Mouse (Mus musculus) fat pad, adult 2 months (tissue): ENCODE results near the gene Vamp1.
A peak's percentile ranks its signal among the peaks of the same experiment; 100 is the strongest.

Experiments
- DNase-seq: peaks from one replicate; pipeline ENCODE4 v3.0.0-alpha.2; 2011; ENCODE audit warnings: low read depth, low spot score; ENCODE audit errors: extremely low read depth

Gene Vamp1

DNA sequence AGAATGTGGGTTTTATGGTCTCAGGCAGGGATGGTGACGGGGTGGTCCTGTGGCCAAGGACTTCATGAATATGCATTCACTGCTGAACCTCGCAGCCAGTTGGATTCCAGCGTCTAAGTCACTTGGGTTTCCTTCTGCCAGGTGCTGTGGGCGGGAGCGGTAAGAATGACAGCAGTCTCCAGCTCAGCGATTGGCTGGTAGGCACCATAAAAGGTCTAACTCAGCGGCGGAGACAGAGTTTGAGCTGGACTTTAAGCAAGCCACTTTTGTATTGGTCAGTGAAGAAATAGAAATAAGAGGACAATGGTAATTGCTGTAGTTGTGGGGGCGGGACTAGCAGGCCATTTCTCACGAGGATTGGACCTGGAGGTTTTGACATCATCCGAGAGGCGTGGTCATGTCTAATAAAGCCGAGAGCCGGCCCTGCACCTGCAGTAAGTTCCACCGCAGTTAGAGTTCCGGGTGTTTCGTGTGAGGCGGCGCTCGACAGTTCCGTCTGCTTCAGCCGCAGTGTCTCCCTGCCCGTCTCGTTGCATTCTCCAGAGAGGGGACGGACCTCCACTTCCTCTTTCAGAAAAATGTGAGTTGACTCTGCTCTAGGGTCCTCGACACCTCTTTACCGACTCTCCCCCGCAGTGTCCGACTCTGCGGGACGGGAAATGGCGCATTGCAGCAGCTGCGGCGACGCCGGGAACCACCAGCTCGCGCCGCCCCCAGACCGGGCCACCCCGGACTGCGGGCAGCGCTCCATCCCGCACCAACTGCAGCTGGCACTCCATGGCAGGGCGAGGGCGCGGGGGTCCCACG is at the start of gene Vamp1:
TSS of gene Vamp1 (plus strand) at position 404 of the 807 bp plus-strand sequence.
- peak; percentile 92 for DNase-seq

DNA sequence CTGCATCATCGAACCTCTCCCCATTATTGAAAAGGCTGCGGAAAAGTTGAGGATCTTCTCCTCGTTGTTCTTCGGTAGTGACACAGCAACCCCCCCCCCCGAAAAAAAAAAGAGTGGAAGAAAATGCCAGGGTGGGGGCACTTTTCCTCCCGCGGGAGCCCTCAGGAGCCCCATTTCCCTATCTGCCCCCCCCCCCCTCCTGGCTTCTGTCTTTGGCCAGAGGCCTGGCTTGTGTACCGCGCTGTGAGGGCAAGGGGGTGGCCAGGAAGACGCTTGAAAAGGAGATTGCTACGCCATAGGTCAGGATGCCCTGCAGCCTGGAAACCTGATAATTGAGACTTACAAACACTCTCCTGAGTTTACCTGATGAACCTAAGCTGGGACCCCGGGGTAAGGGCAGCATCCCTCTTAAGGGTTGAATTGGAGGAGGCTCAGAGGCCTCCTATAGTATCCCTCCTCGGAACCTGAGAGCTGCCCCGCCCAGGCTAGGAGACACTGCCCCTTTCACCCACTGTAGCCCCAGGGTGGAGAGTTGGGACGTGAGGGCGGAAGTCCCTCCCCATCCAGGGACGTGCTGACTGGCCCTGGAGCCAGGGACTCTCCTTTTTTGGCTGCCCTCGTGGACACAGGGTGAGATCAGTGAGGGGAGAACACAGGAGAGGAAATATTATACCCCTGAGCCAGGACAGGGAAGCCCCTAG is 49.1 kb upstream of the Vamp1 start, which contains the start of gene Gapdh:
TSS of gene Gapdh (minus strand) at position 417 of the 701 bp plus-strand sequence.
- DNase-seq = no peak

DNA sequence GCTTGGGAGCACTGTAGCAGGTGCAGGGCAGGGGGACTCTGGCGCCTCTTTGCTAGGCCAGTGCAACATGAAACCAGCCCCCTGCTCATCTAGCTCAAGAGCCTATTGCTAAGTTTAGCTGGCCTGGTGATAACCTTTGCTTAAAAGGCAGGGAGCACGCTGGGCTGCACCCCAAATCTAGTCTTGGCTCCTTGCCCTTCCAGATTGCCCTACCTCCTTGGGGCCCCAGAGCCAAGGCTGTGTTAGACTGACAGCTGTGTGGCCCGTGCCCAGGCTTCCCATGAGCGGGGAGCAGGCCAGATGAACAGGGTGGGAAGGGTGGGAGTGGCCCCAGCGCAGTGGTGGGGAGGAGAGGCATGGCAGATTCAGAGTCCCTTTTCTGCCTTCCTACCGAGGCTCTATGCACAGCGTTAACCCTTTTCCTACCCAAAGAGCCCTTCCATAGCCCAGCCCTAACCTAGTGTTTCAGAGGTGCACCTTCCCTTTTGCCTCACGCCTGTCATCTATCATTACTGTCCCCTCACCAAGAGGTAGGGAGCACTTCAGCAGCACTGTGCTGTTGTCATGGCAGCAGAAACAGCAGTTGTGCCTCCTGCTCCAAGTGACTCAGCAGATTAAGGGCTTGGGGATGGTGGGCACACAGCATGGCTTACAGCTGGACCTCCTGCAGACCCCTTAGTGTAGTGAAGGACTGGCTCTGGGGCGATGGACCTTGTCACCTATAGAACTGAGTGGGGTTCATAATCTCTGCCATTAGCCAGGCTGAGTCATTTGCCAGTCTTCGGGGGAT is 48.3 kb upstream of the Vamp1 start:
- DNase-seq = no peak

DNA sequence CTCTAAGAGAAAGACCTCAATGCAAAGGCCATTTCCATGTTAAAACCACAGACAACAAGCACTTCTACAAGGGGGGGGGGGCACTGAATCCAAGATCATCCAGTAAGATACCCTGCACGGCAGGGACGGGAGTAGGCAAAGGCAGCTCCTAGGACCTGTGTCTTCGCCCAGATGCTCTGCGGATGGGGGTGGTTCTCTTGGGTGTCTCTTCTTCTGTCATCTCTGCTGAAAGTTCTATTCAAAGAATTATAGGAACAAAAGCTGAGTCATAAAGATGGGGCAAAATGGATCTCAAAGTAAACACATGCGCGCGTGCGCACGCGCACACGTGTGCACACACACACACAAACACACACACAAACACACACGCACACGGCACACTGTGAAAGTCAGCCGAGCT is 47.3 kb upstream of the Vamp1 start:
- DNase-seq = no peak

DNA sequence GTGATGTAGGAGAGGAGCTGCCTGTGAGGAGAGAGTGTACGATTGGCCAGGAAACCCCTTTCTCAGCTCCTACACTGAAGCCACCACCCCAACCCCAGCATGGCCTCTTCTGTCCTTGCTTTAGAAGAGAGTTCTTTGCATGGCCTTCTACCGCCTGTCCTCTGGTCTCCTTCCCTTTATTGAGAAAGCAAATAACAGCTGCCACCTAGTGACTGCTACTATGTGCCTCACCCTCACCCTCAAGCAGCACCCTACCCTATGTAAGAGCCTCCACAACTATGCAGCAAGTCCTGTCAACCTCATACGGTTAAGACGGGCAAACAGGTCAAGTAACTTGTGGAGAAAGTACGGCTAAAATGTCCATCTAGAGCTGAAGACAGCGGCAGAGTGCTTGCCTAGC is 45.2 kb upstream of the Vamp1 start:
- no peak for DNase-seq

DNA sequence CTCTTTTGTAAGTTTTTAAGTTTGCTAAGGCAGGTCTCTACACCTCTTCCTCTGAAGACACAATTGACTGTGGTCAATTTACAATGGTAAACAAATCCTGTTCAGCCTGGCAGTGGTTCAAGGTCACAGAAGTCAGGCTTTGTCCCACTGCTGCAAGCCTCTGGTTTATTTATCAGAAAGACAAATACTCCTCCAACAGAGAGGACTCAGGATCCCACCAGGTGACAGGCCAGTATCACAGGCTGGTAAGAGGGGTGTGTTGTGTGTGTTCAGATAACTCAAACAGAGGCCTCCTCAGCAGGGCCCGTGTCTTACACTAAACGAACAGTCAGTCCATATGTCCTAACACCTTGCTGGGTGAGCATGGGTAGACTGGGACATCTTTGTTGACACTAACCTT is 42.9 kb upstream of the Vamp1 start:
- no peak for DNase-seq

DNA sequence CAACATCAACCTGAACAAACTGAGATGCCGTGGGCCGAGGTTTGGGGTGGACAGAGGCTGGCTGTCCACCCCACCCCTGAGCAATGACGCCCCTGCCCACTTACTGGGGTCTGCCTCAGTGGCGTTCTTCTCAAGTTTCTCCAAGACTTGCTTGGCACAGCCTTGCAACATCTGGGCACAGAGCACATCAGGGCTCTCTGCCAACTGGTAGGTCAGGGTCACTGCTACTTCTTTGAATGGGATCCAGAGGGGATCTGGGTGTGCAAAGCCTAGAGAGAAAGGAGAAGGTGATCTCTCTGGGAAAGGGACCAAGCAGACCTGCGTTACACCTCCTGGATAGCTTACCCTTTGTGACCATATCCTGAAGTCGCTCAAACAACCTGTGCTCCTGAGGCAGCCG is 42.1 kb upstream of the Vamp1 start:
- no peak for DNase-seq

DNA sequence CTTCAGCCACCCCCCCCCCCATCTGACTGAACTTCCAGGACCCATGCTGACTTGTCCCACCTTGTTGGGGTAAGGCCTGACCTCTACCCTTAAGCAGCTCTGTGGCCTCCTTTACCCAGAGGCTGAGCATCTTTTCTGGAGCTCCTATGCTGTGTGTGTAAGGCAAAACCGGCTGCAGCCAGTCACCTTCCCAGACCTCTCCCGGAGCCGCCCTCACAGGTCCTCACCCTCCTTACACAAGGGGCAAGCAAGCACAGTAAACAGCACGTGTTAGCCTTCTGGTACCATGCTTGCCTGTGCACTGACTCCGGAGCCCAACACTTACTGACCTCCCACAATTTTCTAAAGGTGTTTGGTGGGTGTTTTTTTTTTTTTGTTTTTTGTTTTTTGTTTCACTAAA is 39.9 kb upstream of the Vamp1 start:
- no peak for DNase-seq

DNA sequence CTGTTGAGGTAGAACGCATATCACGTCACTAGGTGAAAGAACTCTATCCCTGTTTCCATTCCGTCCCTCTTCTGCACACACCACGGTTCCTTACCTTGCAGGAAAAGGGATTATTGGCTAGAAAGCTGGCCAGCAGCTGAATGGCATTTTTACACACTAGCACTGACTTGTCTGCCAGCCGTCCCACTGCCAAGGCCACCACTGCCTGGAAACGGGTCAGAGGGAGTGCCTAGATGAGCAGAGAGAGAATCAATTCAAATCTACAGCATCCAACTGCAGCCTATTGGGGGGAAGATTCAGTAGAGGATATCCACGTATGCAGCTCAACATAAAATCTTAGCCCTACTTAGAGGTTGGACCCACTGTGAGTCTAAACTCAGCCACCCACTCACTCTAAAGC is 35.8 kb upstream of the Vamp1 start:
- no peak for DNase-seq

DNA sequence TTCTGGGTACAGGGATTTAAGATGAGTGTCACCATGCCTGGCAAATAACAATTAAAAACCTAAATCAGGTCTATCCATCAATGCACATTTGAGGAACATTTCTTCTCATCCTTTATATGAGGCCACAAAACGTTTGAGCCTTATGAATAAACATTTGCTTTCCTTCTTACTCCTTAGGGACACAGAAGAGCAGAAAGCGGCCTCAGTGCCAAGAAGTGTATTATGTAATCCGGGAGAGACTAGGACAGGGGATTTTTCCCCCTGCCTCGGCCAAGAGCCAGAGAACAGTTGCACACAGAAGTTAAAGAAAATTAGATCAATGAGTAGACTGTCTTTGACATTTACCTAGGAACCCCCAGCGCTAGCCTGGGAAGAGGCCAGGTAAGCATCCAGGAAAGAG is 33.2 kb upstream of the Vamp1 start:
- no peak for DNase-seq

DNA sequence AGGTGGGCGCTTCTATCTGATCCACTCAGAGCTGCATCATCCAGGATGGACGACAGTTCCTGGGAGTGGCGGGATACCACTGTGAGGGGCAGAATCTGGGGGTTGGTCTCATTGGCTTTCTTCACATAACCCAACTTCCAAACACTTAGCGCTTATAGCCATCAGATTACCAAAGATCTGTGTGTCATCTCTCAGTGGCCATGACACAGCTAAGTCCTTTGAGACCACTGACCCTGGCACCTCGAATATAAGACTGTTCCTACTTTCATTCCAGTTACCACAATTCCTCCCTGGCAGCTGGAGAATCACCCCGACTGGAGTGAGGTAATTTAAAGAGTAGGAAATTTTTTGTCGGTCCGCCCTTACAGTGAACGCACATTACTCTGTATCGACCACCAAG is 29.1 kb upstream of the Vamp1 start:
- no peak for DNase-seq

DNA sequence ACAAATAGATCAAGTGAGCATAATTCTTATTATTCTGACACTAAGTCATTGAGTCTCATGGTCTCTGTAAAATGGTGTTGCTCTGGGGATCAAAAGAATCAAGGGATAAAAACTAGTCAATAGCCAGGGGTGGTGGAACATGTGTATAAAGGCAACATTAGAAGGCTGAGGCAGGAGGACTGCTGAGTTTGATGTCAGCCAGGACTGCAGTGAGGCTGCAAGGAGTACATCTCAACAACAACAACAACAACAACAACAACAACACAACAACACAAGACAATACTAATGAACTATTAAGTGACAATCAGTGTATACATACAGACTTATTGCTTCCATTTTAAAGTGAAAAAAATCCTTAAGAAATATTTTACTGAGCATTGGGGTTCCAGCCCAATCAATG is 24.5 kb upstream of the Vamp1 start:
- DNase-seq = no peak

DNA sequence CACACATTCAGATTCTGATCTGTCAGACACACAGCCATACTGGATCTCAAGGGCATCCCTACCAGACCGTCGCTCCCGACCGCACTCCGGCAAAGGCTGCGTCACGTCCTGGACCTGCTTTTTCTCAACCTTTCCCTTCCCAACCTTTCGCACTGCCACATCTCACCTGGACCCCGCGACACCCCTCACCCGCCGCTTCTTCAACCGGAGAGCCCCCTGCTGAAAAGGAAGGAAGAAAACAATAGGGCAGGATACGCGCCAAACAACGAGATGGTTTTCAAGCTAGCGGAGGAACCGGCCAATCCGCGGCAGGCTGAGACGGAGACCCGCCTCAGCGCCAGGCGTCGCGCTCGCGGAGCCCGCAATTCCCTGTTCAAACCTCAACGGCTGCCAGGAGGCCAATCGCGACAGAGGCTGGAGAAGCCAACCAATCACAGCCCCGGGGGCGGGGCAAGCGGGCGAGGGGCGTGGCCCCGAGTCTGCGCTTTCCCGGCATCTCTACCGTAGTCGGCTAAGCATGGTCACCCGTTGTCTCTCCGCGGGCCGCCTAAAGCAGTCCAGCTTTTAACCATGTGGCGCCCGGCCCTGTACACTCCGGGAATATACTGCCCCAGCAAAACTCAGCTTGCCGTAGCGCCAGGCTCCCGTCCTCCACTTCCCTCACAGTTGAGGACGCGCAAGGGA is 23.9 kb upstream of the Vamp1 start, which contains the start of the genes Ncapd2 and Mrpl51:
TSS of gene Ncapd2 (minus strand) at position 370 of the 684 bp plus-strand sequence.
TSS of gene Mrpl51 (plus strand) at position 470 of the 684 bp plus-strand sequence.
- DNase-seq = peak; percentile 65

DNA sequence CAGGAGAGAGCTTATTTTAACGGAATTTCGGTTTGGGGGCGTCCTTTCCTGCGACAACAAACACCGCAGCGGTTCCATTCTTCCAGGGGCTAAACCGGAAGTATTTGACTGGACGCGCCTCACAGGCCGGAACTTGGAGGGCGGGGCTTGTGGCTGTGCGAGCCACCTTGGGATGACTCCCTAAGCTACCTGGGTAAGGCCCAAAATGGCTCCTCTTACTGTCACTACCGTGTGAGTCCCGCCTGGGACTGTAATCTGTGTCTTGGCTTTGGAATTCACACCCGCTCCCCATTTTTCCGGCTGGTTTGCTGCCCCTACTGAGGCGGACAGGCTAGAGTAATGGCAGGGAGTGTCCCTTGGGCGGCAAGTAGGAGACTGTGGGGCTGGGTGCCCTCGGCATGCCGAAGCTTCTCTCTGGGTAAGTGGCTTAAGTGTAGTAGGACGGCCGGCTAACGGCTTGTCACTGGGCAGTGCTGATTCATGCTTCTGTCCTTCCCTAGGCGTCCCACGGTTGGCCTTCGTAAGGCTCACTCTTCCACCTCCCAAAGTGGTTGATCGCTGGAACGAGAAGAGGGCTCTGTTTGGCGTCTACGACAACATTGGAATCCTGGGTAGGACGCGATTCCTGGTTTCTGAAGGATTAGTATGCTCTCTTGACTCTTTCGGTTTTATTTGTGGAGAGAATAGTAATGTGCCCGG is 23.2 kb upstream of the Vamp1 start:
- DNase-seq = no peak

DNA sequence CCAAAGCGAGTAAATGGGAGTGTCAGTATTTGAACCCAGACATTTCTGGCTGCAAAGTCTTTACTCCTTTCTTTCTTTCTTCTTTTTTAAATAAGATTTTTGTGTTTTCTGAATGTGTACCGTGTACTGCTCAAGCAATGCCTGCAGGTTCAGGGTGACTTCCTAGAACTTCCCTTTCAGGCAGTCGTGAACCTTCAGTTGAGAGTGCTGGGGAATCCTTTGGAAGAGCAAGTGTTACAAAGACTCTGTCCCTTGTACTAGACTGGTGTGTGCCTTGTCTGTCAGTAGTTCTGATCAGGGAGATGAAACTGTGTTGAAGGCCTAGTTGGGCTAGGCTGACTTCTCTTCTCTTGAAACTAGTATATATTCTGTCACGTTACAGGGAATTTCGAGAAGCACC is 22.5 kb upstream of the Vamp1 start:
- DNase-seq = no peak

DNA sequence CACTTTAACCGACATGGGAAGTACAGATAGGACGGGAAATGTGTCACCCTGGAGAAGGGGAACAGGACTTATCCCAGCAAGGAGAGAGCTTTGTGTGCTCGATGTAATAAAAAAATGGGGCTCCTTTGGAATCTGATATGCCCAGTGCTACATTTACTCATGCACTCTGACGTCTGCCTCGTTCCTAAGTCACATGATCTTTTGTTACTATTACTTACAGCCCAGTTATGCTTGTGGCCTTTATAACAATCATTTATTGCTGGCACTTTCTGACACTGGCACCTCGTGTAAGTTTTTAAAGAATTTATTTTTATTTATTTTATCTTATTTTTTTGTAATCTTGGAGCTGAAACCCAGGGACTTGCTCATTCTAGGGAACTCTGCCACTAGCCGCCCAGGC is 22.0 kb upstream of the Vamp1 start:
- DNase-seq = no peak

DNA sequence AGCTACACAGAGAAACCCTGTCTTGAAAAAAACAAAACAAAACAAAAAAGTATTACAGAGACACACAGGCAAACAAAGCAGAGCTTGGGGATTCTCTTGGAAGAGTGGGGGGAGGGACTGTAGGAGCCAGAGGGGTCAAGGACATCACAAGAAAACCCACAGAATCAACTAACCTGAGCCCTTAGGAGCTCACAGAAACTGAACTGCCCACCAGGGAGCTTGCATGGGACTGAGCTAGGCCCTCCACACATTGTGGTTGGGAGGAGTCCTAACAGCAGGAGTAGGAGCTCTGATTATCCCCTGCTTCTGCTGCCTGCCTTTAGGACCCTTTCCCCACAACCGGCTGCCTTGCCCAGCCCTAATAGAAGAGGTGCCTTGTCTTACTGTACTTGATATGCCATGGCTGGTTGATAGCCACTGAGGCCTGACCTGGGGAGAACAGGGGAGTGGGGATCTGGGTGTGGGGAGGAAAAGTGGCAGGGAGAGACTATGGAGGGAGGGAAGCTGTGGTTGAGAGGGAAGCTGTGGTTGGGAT is 19.7 kb upstream of the Vamp1 start:
- DNase-seq = no peak

DNA sequence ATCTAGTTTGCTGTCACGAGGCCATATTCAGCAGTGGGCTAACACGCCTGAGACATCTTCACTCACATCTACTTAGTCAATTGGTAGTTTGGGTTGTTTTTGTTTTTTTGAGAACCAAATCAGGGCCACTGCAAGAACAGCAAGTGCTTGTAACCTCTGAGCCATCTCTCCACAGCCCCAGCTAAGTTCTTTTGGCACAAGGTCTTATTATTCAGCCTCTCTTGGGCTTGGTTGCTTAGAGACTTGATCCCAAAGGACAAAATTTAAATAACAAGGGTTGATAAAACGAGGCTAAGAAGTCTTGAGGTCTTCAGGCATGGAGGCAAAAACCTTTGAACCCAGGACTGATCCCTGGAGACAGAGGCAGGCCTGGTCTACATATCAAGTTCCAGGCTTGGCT is 19.1 kb upstream of the Vamp1 start:
- DNase-seq = no peak

DNA sequence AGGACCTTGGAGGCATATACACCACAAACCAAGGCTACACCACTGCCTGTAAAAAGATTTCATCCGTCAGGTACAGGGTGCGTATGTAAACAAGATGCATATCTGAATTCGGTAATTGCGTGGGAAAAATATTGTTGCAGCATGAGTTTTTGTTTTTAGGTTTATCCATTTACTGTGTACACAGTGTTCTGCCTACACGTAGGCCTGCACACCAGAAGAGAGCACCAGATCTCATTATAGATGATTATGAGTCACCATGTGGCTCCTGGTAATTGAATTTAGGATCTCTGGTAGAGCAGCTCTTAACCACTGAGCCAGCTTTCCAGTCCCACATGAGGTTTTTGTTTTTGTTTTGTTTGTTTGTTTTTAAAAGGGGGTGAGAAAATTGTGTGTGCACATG is 18.2 kb upstream of the Vamp1 start:
- no peak for DNase-seq

DNA sequence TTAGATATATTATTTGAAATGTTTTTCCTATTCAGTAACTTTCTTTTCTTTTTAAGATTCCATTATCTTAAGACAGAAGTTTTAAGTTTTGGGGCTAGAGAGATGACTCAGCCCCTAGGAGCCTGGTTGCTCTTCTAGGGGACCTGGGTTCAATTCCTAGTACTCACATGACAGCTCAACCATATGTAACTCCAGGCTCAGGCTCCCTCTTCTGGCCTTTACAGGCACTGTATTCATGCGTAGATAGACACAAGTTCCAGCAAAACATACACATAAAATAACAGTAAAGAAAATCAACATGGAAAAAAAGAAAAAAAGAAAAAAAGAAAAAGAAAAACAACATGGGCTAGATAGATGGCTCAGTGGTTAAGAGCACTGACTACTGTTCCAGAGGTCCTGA is 4.9 kb upstream of the Vamp1 start:
- no peak for DNase-seq
